Mouse (Mus musculus) liver, embryonic 16.5 days (tissue): ENCODE measurements around the gene Olfr1312. TPM values are rescaled to one million over a fixed set of nuclear protein-coding genes. Genes with fewer than 3 reads are reported as not detected.

Experiments
- polyA plus RNA-seq: library from polyadenylated mRNA; unstranded; fragments of >200 nt; fragmentation: Nextera tagmentation; extraction: Ambion mirVana; gene quantifications from 2 replicates; pipeline ENCODE4 v1.2.1, GENCODE M21; 2015

Olfr1312 gene
- polyA plus RNA-seq, 1 experiment from 2014 or later, result not detected

Other genes with a start within 250 kb of the Olfr1312 start
- gene Olfr1303, start 229.9 kb downstream of the Olfr1312 start, polyA plus RNA-seq, result not detected in 2 replicates
- gene Olfr1305, start 173.1 kb downstream of the Olfr1312 start, polyA plus RNA-seq, result not detected in 2 replicates
- not detected in 2 replicates for gene Olfr1306, start 134.0 kb downstream of the Olfr1312 start, polyA plus RNA-seq
- not detected in 2 replicates for gene Olfr1307, start 100.8 kb downstream of the Olfr1312 start, polyA plus RNA-seq
- gene Olfr1308, start 85.3 kb downstream of the Olfr1312 start, polyA plus RNA-seq, result not detected in 2 replicates
- not detected in 2 replicates for gene Olfr1309, start 60.0 kb downstream of the Olfr1312 start, polyA plus RNA-seq
- not detected in 2 replicates for gene Olfr1310, start 37.5 kb downstream of the Olfr1312 start, polyA plus RNA-seq
- not detected in 2 replicates for gene Olfr1311, start 25.8 kb downstream of the Olfr1312 start, polyA plus RNA-seq
- gene Olfr1313, start 27.6 kb upstream of the Olfr1312 start, polyA plus RNA-seq, result not detected in 2 replicates
- gene Olfr1314, start 46.5 kb upstream of the Olfr1312 start, polyA plus RNA-seq, result not detected in 2 replicates
- gene Olfr1315-ps1, start 65.2 kb upstream of the Olfr1312 start, polyA plus RNA-seq, result not detected in 2 replicates
- not detected in 2 replicates for gene Olfr1316, start 84.7 kb upstream of the Olfr1312 start, polyA plus RNA-seq
- not detected in 2 replicates for gene Olfr1317, start 90.1 kb upstream of the Olfr1312 start, polyA plus RNA-seq
- gene Olfr1318, start 104.0 kb upstream of the Olfr1312 start, polyA plus RNA-seq, result not detected in 2 replicates
- gene Lpcat4, start 189.2 kb upstream of the Olfr1312 start, polyA plus RNA-seq, result 1.5 and 2.2 TPM in 2 replicates
- gene Nutm1, start 209.1 kb upstream of the Olfr1312 start, polyA plus RNA-seq, result not detected in 2 replicates
- 102 and 116 TPM in 2 replicates for gene Nop10, start 211.7 kb upstream of the Olfr1312 start, polyA plus RNA-seq
- 4.4 and 5.3 TPM in 2 replicates for gene Slc12a6, start 215.6 kb upstream of the Olfr1312 start, polyA plus RNA-seq
- not detected in 2 replicates for gene Gm21985, start 216.1 kb upstream of the Olfr1312 start, polyA plus RNA-seq